Mouse (Mus musculus) stomach, embryonic 14.5 days (tissue): ENCODE data around the gene Slc15a1. TPM values are rescaled to one million over a fixed set of nuclear protein-coding genes. Genes with fewer than 3 reads are reported as not detected.
"Not testable (repeated sequence)": the region's sequence is repeated elsewhere in the genome, so short reads cannot be mapped to it uniquely, and the experiment has no call there.

ENCODE experiments used
- ATAC-seq: fragments of 200-750 bp; cut with Nextera tagmentation; 2 replicates; pipeline ENCODE4 v1.8.0; 2017; ENCODE audit warnings: low read depth, moderate TSS enrichment; ENCODE audit not compliant: insufficient number of reproducible peaks, insufficient read depth, low FRiP score
- H3K27ac ChIP-seq: fragments of 300-500 bp; sonication (generic); 2 replicates; pipeline ENCODE4 v1.5.1; 2014; ENCODE audit warnings: mild to moderate bottlenecking, low read length, moderate library complexity, mixed read lengths
- H3K27me3 ChIP-seq: fragments of 300-500 bp; sonication (generic); 2 replicates; pipeline ENCODE4 v1.6.1; 2014; ENCODE audit warnings: low read length, control low read depth, mixed read lengths; ENCODE audit not compliant: control insufficient read depth, insufficient read depth
- H3K36me3 ChIP-seq: fragments of 300-500 bp; sonication (generic); 2 replicates; pipeline ENCODE4 v1.6.1; 2014; ENCODE audit warnings: mild to moderate bottlenecking, control low read depth, low read length, moderate library complexity, mixed read lengths; ENCODE audit not compliant: control insufficient read depth, insufficient read depth
- H3K4me1 ChIP-seq: fragments of 300-500 bp; sonication (generic); 2 replicates; pipeline ENCODE4 v1.6.1; 2014; ENCODE audit warnings: low read length, control low read depth, mixed read lengths; ENCODE audit not compliant: control insufficient read depth, insufficient read depth
- H3K4me2 ChIP-seq: fragments of 300-500 bp; sonication (generic); replicated peaks from 2 replicates; pipeline ENCODE4 v1.6.1; 2014; ENCODE audit warnings: low read depth, low read length, control low read depth
- H3K4me3 ChIP-seq: fragments of 300-500 bp; sonication (generic); 2 replicates; pipeline ENCODE4 v1.5.1; 2014; ENCODE audit warnings: low read depth, low read length, control low read depth
- H3K9ac ChIP-seq: fragments of 300-500 bp; sonication (generic); replicated peaks from 2 replicates; pipeline ENCODE4 v1.6.1; 2014; ENCODE audit warnings: low read depth, mild to moderate bottlenecking, control low read depth, low read length, moderate library complexity, mixed read lengths
- H3K9me3 ChIP-seq: fragments of 300-500 bp; sonication (generic); 2 replicates; pipeline ENCODE4 v1.6.1; 2016; ENCODE audit warnings: low read depth, low read length, control low read depth; ENCODE audit not compliant: control insufficient read depth
- WGBS: fragments of 180-500 bp; shearing (Covaris S2); extraction: QIAGEN DNeasy Blood & Tissue Kit; methylation state at CpG from one replicate; pipeline ENCODE4 v1.1.7; 2014; 5-methylcytosine and 5-hydroxymethylcytosine counted together
- polyA plus RNA-seq: library from polyadenylated mRNA; unstranded; fragments of >200 nt; fragmentation: Nextera tagmentation; extraction: Ambion mirVana; gene quantifications from 2 replicates; pipeline ENCODE4 v1.2.1, GENCODE M21; 2014

Gene Slc15a1
- polyA plus RNA-seq, 1 experiment from 2014 or later: not detected

DNA sequence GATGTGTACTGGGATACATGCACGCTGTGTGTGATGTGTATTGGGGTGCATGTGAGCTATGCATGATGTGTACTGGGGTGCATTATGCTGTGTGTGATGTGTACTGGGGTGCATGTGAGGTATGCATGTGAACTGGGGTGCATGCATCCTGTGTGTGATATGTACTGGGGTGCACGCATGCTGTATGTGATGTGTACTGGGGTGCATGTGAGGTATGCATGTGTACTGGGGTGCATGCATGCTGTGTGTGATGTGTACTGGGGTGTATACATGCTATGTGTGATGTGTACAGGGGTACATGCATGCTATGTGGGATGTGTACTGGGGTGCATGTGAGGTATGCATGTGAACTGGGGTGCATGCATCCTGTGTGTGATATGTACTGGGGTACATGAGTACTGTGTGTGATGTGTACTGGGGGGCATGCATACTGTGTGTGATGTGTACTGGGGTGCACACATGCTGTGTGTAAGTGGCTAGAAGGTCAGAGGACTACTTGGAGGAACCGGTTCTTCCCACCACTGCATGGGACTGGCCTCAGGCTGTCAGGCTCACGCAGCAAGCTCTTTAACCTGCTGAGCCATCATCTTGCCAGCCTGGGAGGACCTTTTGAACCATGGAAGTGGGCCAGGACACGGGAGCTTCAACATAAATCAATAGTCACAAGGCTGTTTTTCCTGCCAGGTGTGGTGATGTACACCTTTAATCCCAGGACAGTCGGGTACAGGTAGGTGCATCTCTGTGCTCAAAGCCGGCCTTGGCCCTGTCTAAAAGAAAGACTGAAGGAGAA is 79.9 kb downstream of the Slc15a1 start:
- Histone ChIP-seq H3K4me1 (no peaks in the 10 kb centered on the region), H3K9ac (no peak overlapping the region), H3K4me3 (no peak overlapping the region), H3K36me3 (no peaks in the 10 kb centered on the region), H3K4me2 (no peak overlapping the region), H3K27me3 (no peaks in the 10 kb centered on the region), H3K9me3 (peaks cover 4% of the 10 kb centered on the region; the same call in 1 of the 2 replicates), H3K27ac (no peak overlapping the region)
- 74% methylated on average over 7 of the region's 7 CpGs for WGBS
- ATAC-seq: no peak

- no peaks in the 10 kb centered on the region for H3K4me1 ChIP-seq
- ATAC-seq: no peak
- H3K4me3 ChIP-seq: no peak overlapping the region
- H3K36me3 ChIP-seq: no peaks in the 10 kb centered on the region
- H3K4me2 ChIP-seq: no peak overlapping the region
- H3K9me3 ChIP-seq: peaks cover 4% of the 10 kb centered on the region; the same call in 1 of the 2 replicates
- H3K27me3 ChIP-seq: no peaks in the 10 kb centered on the region
- WGBS: 44% methylated on average over 7 of the region's 7 CpGs
- H3K9ac ChIP-seq: no peak overlapping the region
- no peak overlapping the region; the same call in 1 of the 2 replicates for H3K27ac ChIP-seq
Observed at GRCm38 (mm10) chr14:121423341-121423751, 81.7 kb downstream of the Slc15a1 start.

- Histone ChIP-seq H3K4me3 (no peak overlapping the region), H3K4me2 (no peak overlapping the region), H3K27ac (peak overlapping the region; percentile 15; the same call in 1 of the 2 replicates), H3K9me3 (peaks cover 4% of the 10 kb centered on the region; the same call in 1 of the 2 replicates), H3K4me1 (no peaks in the 10 kb centered on the region), H3K27me3 (no peaks in the 10 kb centered on the region), H3K9ac (no peak overlapping the region), H3K36me3 (no peaks in the 10 kb centered on the region)
- peak; percentile 69 for ATAC-seq
- 35% methylated on average over 4 of the region's 4 CpGs for WGBS
Observed at GRCm38 (mm10) chr14:121422664-121423340, 82.2 kb downstream of the Slc15a1 start.

GRCm38 (mm10) chr14:121422000-121422399 is 83.1 kb downstream of the Slc15a1 start:
- Histone ChIP-seq H3K36me3 (no peaks in the 10 kb centered on the region), H3K4me2 (no peak overlapping the region), H3K9ac (no peak overlapping the region), H3K4me3 (no peak overlapping the region), H3K9me3 (peaks cover 4% of the 10 kb centered on the region; the same call in 1 of the 2 replicates), H3K4me1 (no peaks in the 10 kb centered on the region), H3K27ac (no peak overlapping the region), H3K27me3 (no peaks in the 10 kb centered on the region)
- no peak for ATAC-seq
- 84% methylated on average over 4 of the region's 4 CpGs for WGBS

- H3K9me3 ChIP-seq: peaks cover 4% of the 10 kb centered on the region; the same call in 1 of the 2 replicates
- no peaks in the 10 kb centered on the region for H3K36me3 ChIP-seq
- H3K27me3 ChIP-seq: no peaks in the 10 kb centered on the region
- no peak overlapping the region for H3K9ac ChIP-seq
- no peak overlapping the region for H3K4me3 ChIP-seq
- ATAC-seq: no peak
- no peaks in the 10 kb centered on the region for H3K4me1 ChIP-seq
- H3K4me2 ChIP-seq: no peak overlapping the region
- 59% methylated on average over 5 of the region's 5 CpGs for WGBS
- no peak overlapping the region for H3K27ac ChIP-seq
Observed at GRCm38 (mm10) chr14:121417594-121417993, 87.5 kb downstream of the Slc15a1 start.

DNA sequence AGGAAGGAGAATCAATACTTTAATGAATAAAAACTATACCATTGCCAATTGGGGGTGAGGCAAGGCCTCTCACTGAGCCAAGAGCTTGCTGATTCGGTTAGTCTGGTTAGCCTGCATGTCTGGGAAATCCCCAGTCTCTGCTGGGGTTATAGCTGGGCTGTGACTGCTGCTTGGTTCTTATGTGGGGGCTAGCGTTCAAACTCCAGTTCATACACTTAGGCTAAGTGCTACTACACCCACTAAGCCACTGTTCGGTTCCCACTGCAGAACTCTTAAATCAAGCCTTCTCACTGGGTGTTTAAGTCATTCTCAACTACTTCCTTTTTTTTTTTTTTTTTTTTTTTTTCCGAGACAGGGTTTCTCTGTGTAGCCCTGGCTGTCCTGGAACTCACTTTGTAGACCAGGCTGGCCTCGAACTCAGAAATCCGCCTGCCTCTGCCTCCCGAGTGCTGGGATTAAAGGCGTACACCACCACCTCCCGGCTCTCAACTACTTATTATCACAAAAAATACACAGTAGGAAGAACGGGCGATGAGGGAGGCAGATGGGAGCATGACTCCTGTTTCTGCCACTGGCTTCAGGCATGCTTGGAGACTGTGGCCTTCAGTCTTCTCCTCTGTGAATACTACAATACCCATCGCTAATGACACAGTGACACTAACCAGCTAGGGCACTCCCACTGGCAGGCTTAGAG is 88.3 kb downstream of the Slc15a1 start:
- no peak overlapping the region for H3K4me3 ChIP-seq
- H3K9me3 ChIP-seq: peaks cover 4% of the 10 kb centered on the region; the same call in 1 of the 2 replicates
- no peak for ATAC-seq
- no peak overlapping the region for H3K9ac ChIP-seq
- no peak overlapping the region for H3K27ac ChIP-seq
- no peak overlapping the region for H3K4me2 ChIP-seq
- no peaks in the 10 kb centered on the region for H3K36me3 ChIP-seq
- 86% methylated on average over 10 of the region's 12 CpGs for WGBS
- H3K4me1 ChIP-seq: no peaks in the 10 kb centered on the region
- no peaks in the 10 kb centered on the region for H3K27me3 ChIP-seq

GRCm38 (mm10) chr14:121414635-121415241 is 90.3 kb downstream of the Slc15a1 start:
- no peaks in the 10 kb centered on the region for H3K36me3 ChIP-seq
- H3K27ac ChIP-seq: no peak overlapping the region
- H3K4me3 ChIP-seq: no peak overlapping the region
- no peak overlapping the region for H3K4me2 ChIP-seq
- no peaks in the 10 kb centered on the region for H3K9me3 ChIP-seq
- 48% methylated on average over 6 of the region's 6 CpGs for WGBS
- no peaks in the 10 kb centered on the region for H3K27me3 ChIP-seq
- H3K9ac ChIP-seq: no peak overlapping the region
- H3K4me1 ChIP-seq: no peaks in the 10 kb centered on the region
- ATAC-seq: peak; percentile 86; the same call in 1 of the 2 replicates

GRCm38 (mm10) chr14:121413726-121414125 is 91.3 kb downstream of the Slc15a1 start:
- H3K27ac ChIP-seq, H3K27me3 ChIP-seq, H3K4me2 ChIP-seq, H3K36me3 ChIP-seq, ATAC-seq, H3K9me3 ChIP-seq, H3K4me3 ChIP-seq, H3K9ac ChIP-seq, H3K4me1 ChIP-seq: not testable (repeated sequence)
- WGBS: 97% methylated on average over 1 of the region's 1 CpGs
